Mouse (Mus musculus): ENCODE data around the gene Susd1. TPM values are rescaled to one million over a fixed set of nuclear protein-coding genes. Genes with fewer than 3 reads are reported as not detected.

The Susd1 gene
- total RNA-seq (2012; rRNA removed) (44.4 and 49.0 TPM in 2 replicates), polyA plus RNA-seq (2012; ENCODE audit: insufficient read depth in 1 of 2, insufficient read length in 2 of 2, low read depth in 1 of 2, low replicate concordance in 2 of 2, missing spikeins in 1 of 2) (100 to 1,000 TPM in 1 of 2 experiments, 10 to 100 TPM in 1; 67.6 to 180 TPM)

- Histone ChIP-seq H3K27me3 (ENCODE audit: control insufficient read depth in 1 of 2, insufficient read depth in 2 of 2, low read length in 2 of 2) (no peaks in the 10 kb centered on the region), H3K9ac (ENCODE audit: control insufficient read depth, low read depth, low read length, poor library complexity, severe bottlenecking) (peak within 1 kb of the TSS; percentile 70), H3K79me2 (ENCODE audit: control insufficient read depth, insufficient read depth, low read length, poor library complexity) (peaks cover 52% of the 10 kb centered on the region), H3K4me3 (ENCODE audit: control insufficient read depth in 1 of 2, insufficient read depth in 1 of 2, low read depth in 2 of 2, low read length in 2 of 2) (peak within 1 kb of the TSS; percentile 48 to 53), H3K36me3 (ENCODE audit: control insufficient read depth in 1 of 2, insufficient read depth in 2 of 2, low read length in 2 of 2) (peaks cover 2 to 49% of the 10 kb centered on the region in 2 experiments; a peak in 3 of 4 replicates), H3K9me3 (replicated peaks; ENCODE audit: insufficient read depth, low read length) (no peaks in the 10 kb centered on the region), H3K27ac (ENCODE audit: control insufficient read depth, low read depth, low read length) (peak within 1 kb of the TSS; percentile 62), H3K4me1 (ENCODE audit: control insufficient read depth in 1 of 2, insufficient read depth in 2 of 2, low read length in 2 of 2) (peaks cover 31 to 43% of the 10 kb centered on the region in 2 experiments)
- DNase-seq (ENCODE audit: low read depth, low spot score): peak; percentile 91
- TF ChIP-seq POLR2AphosphoS5 (IDR thresholded peaks at IDR 0.05; ENCODE audit: borderline replicate concordance, low read depth, low read length) (no peak), ZNF384 (IDR thresholded peaks at IDR 0.05; ENCODE audit: low read depth, low read length) (no peak), RCOR1 (IDR thresholded peaks at IDR 0.05; ENCODE audit: low read depth, low read length) (no peak), HCFC1 (IDR thresholded peaks at IDR 0.05; ENCODE audit: low read depth, low read length) (peak; percentile 75), MAFK (IDR thresholded peaks at IDR 0.05; ENCODE audit: borderline replicate concordance, low read depth, low read length) (no peak), SIN3A (IDR thresholded peaks at IDR 0.05; ENCODE audit: low read length) (no peak; the same call in none of the 2 replicates), JUND (IDR thresholded peaks at IDR 0.05; ENCODE audit: low read depth, low read length) (no peak), MYC (IDR thresholded peaks at IDR 0.05; ENCODE audit: low read depth, low read length) (peak; percentile 82), POLR2AphosphoS2 (IDR thresholded peaks at IDR 0.05; ENCODE audit: low read length) (0 out of 2 replicates have a peak, but pooled peaks have one; percentile 87), BHLHE40 (IDR thresholded peaks at IDR 0.05; ENCODE audit: borderline replicate concordance, low read depth, low read length) (peak; percentile 6; the same call in 1 of the 2 replicates), USF2 (IDR thresholded peaks at IDR 0.05; ENCODE audit: borderline replicate concordance in 1 of 2, insufficient read depth in 1 of 2, low read depth in 1 of 2, low read length in 2 of 2) (no peak), CTCF (IDR thresholded peaks at IDR 0.05 in 2 of 3, conservative IDR thresholded peaks at IDR 0.05 in 1 of 3; ENCODE audit: control insufficient read depth in 1 of 3, insufficient read depth in 1 of 3, low read depth in 2 of 3, low read length in 3 of 3, poor library complexity in 1 of 3, severe bottlenecking in 1 of 3) (0 out of 6 replicates have a peak, but pooled peaks of 1 of the 3 experiments have one; percentile 0), GABPA (IDR thresholded peaks at IDR 0.05; ENCODE audit: low read depth, low read length) (no peak), TAL1 (IDR thresholded peaks at IDR 0.05; ENCODE audit: low read length) (peak; percentile 54), MXI1 (IDR thresholded peaks at IDR 0.05; ENCODE audit: low read depth, low read length) (peak; percentile 49), MEF2A (IDR thresholded peaks at IDR 0.05; ENCODE audit: extremely low read depth, insufficient replicate concordance, low read depth, low read length, poor library complexity, severe bottlenecking) (no peak), CHD2 (IDR thresholded peaks at IDR 0.05; ENCODE audit: low read length) (no peak), E2F4 (IDR thresholded peaks at IDR 0.05; ENCODE audit: borderline replicate concordance, low read depth, low read length) (0 out of 2 replicates have a peak, but pooled peaks have one; percentile 20), TBP (IDR thresholded peaks at IDR 0.05; ENCODE audit: low read depth, low read length) (peak; percentile 57; the same call in 1 of the 2 replicates), ZKSCAN1 (IDR thresholded peaks at IDR 0.05; ENCODE audit: low read depth, low read length) (no peak), MAX (IDR thresholded peaks at IDR 0.05; ENCODE audit: low read length) (peak; percentile 60), MYB (IDR thresholded peaks at IDR 0.05; ENCODE audit: low read depth, low read length) (no peak), ELF1 (IDR thresholded peaks at IDR 0.05; ENCODE audit: low read depth, low read length) (no peak), UBTF (IDR thresholded peaks at IDR 0.05; ENCODE audit: borderline replicate concordance, insufficient read depth, low read depth, low read length) (peak; percentile 95; the same call in 1 of the 2 replicates), ZMIZ1 (IDR thresholded peaks at IDR 0.05; ENCODE audit: low read depth, low read length) (peak; percentile 92), RAD21 (IDR thresholded peaks at IDR 0.05; ENCODE audit: low read depth, low read length) (no peak), POLR2A (IDR thresholded peaks at IDR 0.05; ENCODE audit: control insufficient read depth in 1 of 2, insufficient read depth in 1 of 2, low read depth in 1 of 2, low read length in 2 of 2, poor library complexity in 1 of 2) (peak; percentile 83 to 93), EP300 (IDR thresholded peaks at IDR 0.05; ENCODE audit: low read depth in 1 of 2, low read length in 2 of 2) (peak in 1 of 2 experiments; percentile 20; a peak in 1 of 4 replicates), TCF12 (IDR thresholded peaks at IDR 0.05; ENCODE audit: low read depth, low read length) (peak; percentile 74), USF1 (IDR thresholded peaks at IDR 0.05; ENCODE audit: low read depth, low read length) (peak; percentile 34; the same call in 1 of the 2 replicates), NELFE (IDR thresholded peaks at IDR 0.05; ENCODE audit: low read depth, low read length) (peak; percentile 81; the same call in 1 of the 2 replicates), CHD1 (IDR thresholded peaks at IDR 0.05; ENCODE audit: low read depth, low read length) (no peak), NRF1 (IDR thresholded peaks at IDR 0.05; ENCODE audit: insufficient read depth, low read depth, low read length, poor library complexity, severe bottlenecking) (peak; percentile 52; the same call in 1 of the 2 replicates)
Observed at GRCm38 (mm10) chr4:59437990-59438854, at the start of gene Susd1. Gene Susd1, minus strand, starts transcription at chr4:59438633.

Measured in MEL (cell line).